Mouse (Mus musculus): ENCODE results near the gene Bloc1s3. TPM values are rescaled to one million over a fixed set of nuclear protein-coding genes. Genes with fewer than 3 reads are reported as not detected.

The Bloc1s3 gene
- polyA plus RNA-seq, 1 experiment = 12.2 TPM

GRCm38 (mm10) chr7:19489525-19489924 lies 18.6 kb downstream of the Bloc1s3 start:
- Histone ChIP-seq H3K4me3 (replicated peaks; ENCODE audit: extremely low read depth, low read depth, low read length) (no peak overlapping the region), H3K4me1 (ENCODE audit: control insufficient read depth, insufficient read depth, low read length) (peaks cover 3% of the 10 kb centered on the region)

GRCm38 (mm10) chr7:19486549-19486948 lies 21.6 kb downstream of the Bloc1s3 start:
- H3K4me1 ChIP-seq (ENCODE audit: control insufficient read depth, insufficient read depth, low read length) = peaks cover 1% of the 10 kb centered on the region; the same call in 1 of the 2 replicates
- 88% methylated on average over 7 of the region's 7 CpGs for WGBS
- no peak overlapping the region for H3K4me3 ChIP-seq (replicated peaks; ENCODE audit: extremely low read depth, low read depth, low read length)
- TF ChIP-seq CTCF (IDR thresholded peaks at IDR 0.05; ENCODE audit: insufficient read depth, low read length) (no peak), POLR2A (IDR thresholded peaks at IDR 0.05; ENCODE audit: borderline replicate concordance, extremely low read depth, low read depth, low read length) (no peak)
- no peak for DNase-seq

More at GRCm38 (mm10) chr7:19489525-19489924, 18.6 kb downstream of the Bloc1s3 start:
- 42% methylated on average over 31 of the region's 31 CpGs for WGBS
- TF ChIP-seq POLR2A (IDR thresholded peaks at IDR 0.05; ENCODE audit: borderline replicate concordance, extremely low read depth, low read depth, low read length) (no peak), CTCF (IDR thresholded peaks at IDR 0.05; ENCODE audit: insufficient read depth, low read length) (no peak)
- DNase-seq = no peak

GRCm38 (mm10) chr7:19485488-19485887 lies 22.7 kb downstream of the Bloc1s3 start:
- 100% methylated on average over 1 of the region's 1 CpGs for WGBS
- DNase-seq = no peak
- H3K4me3 ChIP-seq (replicated peaks; ENCODE audit: extremely low read depth, low read depth, low read length) = no peak overlapping the region
- TF ChIP-seq POLR2A (IDR thresholded peaks at IDR 0.05; ENCODE audit: borderline replicate concordance, extremely low read depth, low read depth, low read length) (no peak), CTCF (IDR thresholded peaks at IDR 0.05; ENCODE audit: insufficient read depth, low read length) (no peak)
- H3K4me1 ChIP-seq (ENCODE audit: control insufficient read depth, insufficient read depth, low read length) = no peaks in the 10 kb centered on the region

- no peaks in the 10 kb centered on the region for H3K4me1 ChIP-seq (ENCODE audit: control insufficient read depth, insufficient read depth, low read length)
- WGBS = 88% methylated on average over 8 of the region's 8 CpGs
- no peak for DNase-seq
- H3K4me3 ChIP-seq (replicated peaks; ENCODE audit: extremely low read depth, low read depth, low read length) = no peak overlapping the region
- TF ChIP-seq CTCF (IDR thresholded peaks at IDR 0.05; ENCODE audit: insufficient read depth, low read length) (no peak), POLR2A (IDR thresholded peaks at IDR 0.05; ENCODE audit: borderline replicate concordance, extremely low read depth, low read depth, low read length) (no peak)
Observed at GRCm38 (mm10) chr7:19483281-19483680, 24.9 kb downstream of the Bloc1s3 start.

- Histone ChIP-seq H3K4me1 (ENCODE audit: control insufficient read depth, insufficient read depth, low read length) (peaks cover 6% of the 10 kb centered on the region), H3K4me3 (replicated peaks; ENCODE audit: extremely low read depth, low read depth, low read length) (no peak overlapping the region)
- WGBS = 20% methylated on average over 14 of the region's 14 CpGs
- TF ChIP-seq POLR2A (IDR thresholded peaks at IDR 0.05; ENCODE audit: borderline replicate concordance, extremely low read depth, low read depth, low read length) = no peak
- no peak for TF ChIP-seq CTCF (IDR thresholded peaks at IDR 0.05; ENCODE audit: insufficient read depth, low read length)
- DNase-seq = no peak
Observed at GRCm38 (mm10) chr7:19477624-19478384, 30.4 kb downstream of the Bloc1s3 start.

- no peak for DNase-seq
- 38% methylated on average over 2 of the region's 2 CpGs for WGBS
- Histone ChIP-seq H3K4me1 (ENCODE audit: control insufficient read depth, insufficient read depth, low read length) (peaks cover 12% of the 10 kb centered on the region), H3K4me3 (replicated peaks; ENCODE audit: extremely low read depth, low read depth, low read length) (no peak overlapping the region)
- TF ChIP-seq POLR2A (IDR thresholded peaks at IDR 0.05; ENCODE audit: borderline replicate concordance, extremely low read depth, low read depth, low read length) (no peak), CTCF (IDR thresholded peaks at IDR 0.05; ENCODE audit: insufficient read depth, low read length) (peak; percentile 34; the same call in 1 of the 2 replicates)
Observed at GRCm38 (mm10) chr7:19477084-19477483, 31.1 kb downstream of the Bloc1s3 start.

GRCm38 (mm10) chr7:19473875-19474443 lies 34.2 kb downstream of the Bloc1s3 start:
- H3K4me1 ChIP-seq (ENCODE audit: control insufficient read depth, insufficient read depth, low read length) = peaks cover 14% of the 10 kb centered on the region
- peak; percentile 68 for DNase-seq
- WGBS = 1% methylated on average over 80 of the region's 89 CpGs
- TF ChIP-seq POLR2A (IDR thresholded peaks at IDR 0.05; ENCODE audit: borderline replicate concordance, extremely low read depth, low read depth, low read length) = no peak; the same call in 1 of the 2 replicates
- TF ChIP-seq CTCF (IDR thresholded peaks at IDR 0.05; ENCODE audit: insufficient read depth, low read length) = no peak
- H3K4me3 ChIP-seq (replicated peaks; ENCODE audit: extremely low read depth, low read depth, low read length) = peak overlapping the region; percentile 63

- DNase-seq = no peak
- Histone ChIP-seq H3K4me1 (ENCODE audit: control insufficient read depth, insufficient read depth, low read length) (peaks cover 17% of the 10 kb centered on the region), H3K4me3 (replicated peaks; ENCODE audit: extremely low read depth, low read depth, low read length) (no peak overlapping the region)
- 16% methylated on average over 4 of the region's 4 CpGs for WGBS
- TF ChIP-seq CTCF (IDR thresholded peaks at IDR 0.05; ENCODE audit: insufficient read depth, low read length) (no peak), POLR2A (IDR thresholded peaks at IDR 0.05; ENCODE audit: borderline replicate concordance, extremely low read depth, low read depth, low read length) (no peak)
Observed at GRCm38 (mm10) chr7:19472403-19472802, 35.8 kb downstream of the Bloc1s3 start.

- Histone ChIP-seq H3K4me3 (replicated peaks; ENCODE audit: extremely low read depth, low read depth, low read length) (no peak overlapping the region), H3K4me1 (ENCODE audit: control insufficient read depth, insufficient read depth, low read length) (peaks cover 17% of the 10 kb centered on the region)
- DNase-seq = no peak
- WGBS = 55% methylated on average over 14 of the region's 14 CpGs
- TF ChIP-seq POLR2A (IDR thresholded peaks at IDR 0.05; ENCODE audit: borderline replicate concordance, extremely low read depth, low read depth, low read length) = no peak
- no peak for TF ChIP-seq CTCF (IDR thresholded peaks at IDR 0.05; ENCODE audit: insufficient read depth, low read length)
Observed at GRCm38 (mm10) chr7:19470308-19470707, 37.9 kb downstream of the Bloc1s3 start.

GRCm38 (mm10) chr7:19469404-19469803 lies 38.8 kb downstream of the Bloc1s3 start:
- 52% methylated on average over 23 of the region's 23 CpGs for WGBS

More at GRCm38 (mm10) chr7:19469404-19469803, 38.8 kb downstream of the Bloc1s3 start:
- no peak overlapping the region for H3K4me3 ChIP-seq (replicated peaks; ENCODE audit: extremely low read depth, low read depth, low read length)
- peaks cover 17% of the 10 kb centered on the region for H3K4me1 ChIP-seq (ENCODE audit: control insufficient read depth, insufficient read depth, low read length)
- no peak for DNase-seq
- TF ChIP-seq CTCF (IDR thresholded peaks at IDR 0.05; ENCODE audit: insufficient read depth, low read length) = no peak
- no peak for TF ChIP-seq POLR2A (IDR thresholded peaks at IDR 0.05; ENCODE audit: borderline replicate concordance, extremely low read depth, low read depth, low read length)
